Mouse (Mus musculus) macrophage (primary cell): ENCODE measurements around the gene Hao2. TPM values are rescaled to one million over a fixed set of nuclear protein-coding genes. Genes with fewer than 3 reads are reported as not detected.

Source experiments
- H3K27ac ChIP-seq: fragments of 350-480 bp; formaldehyde crosslinking; 2 replicates; pipeline ENCODE4 v1.9.0; 2021
- H3K36me3 ChIP-seq: fragments of 350-480 bp; formaldehyde crosslinking; 2 replicates; pipeline ENCODE4 v1.9.0; 2021; ENCODE audit errors: inconsistent target
- H3K4me3 ChIP-seq: fragments of 350-480 bp; formaldehyde crosslinking; 2 replicates; pipeline ENCODE4 v1.9.0; 2021; ENCODE audit errors: inconsistent target
- H3K79me2 ChIP-seq: fragments of 350-480 bp; formaldehyde crosslinking; 2 replicates; pipeline ENCODE4 v1.9.0; 2021; ENCODE audit errors: inconsistent target
- WGBS: methylation state at CpG from one replicate; pipeline ENCODE4 v1.1.7; 2026; ENCODE audit warnings: inconsistent platforms; ENCODE audit not compliant: missing documents; 5-methylcytosine and 5-hydroxymethylcytosine counted together
- polyA plus RNA-seq: library from polyadenylated mRNA; stranded (reverse); fragments of 250-400 nt; gene quantifications from 3 replicates; pipeline ENCODE4 v1.2.4, GENCODE M21; 2018; ENCODE audit warnings: inconsistent platforms
- total RNA-seq, 78 experiments: library from RNA; depleted of rRNA; stranded (reverse); fragments of 250-400 nt; gene quantifications; 1 replicate in 9 of 78; 2 replicates in 24 of 78; 3 replicates in 43 of 78; 4 replicates in 2 of 78; pipeline ENCODE4 v1.2.4; 2018; ENCODE audit warnings: inconsistent platforms in 56 of 78

Gene Hao2
- not detected for total RNA-seq (2018; cell fraction: chromatin; rRNA removed)
- not detected for total RNA-seq (2018; cell fraction: cytosol; rRNA removed)
- not detected for total RNA-seq (2018; cell fraction: nucleus; rRNA removed)
- not detected in 3 replicates for polyA plus RNA-seq

- Histone ChIP-seq H3K4me3 (no peak within 1 kb of the TSS), H3K36me3 (no peaks in the 10 kb centered on the region), H3K79me2 (no peaks in the 10 kb centered on the region), H3K27ac (no peak within 1 kb of the TSS)
- 84% methylated on average over 3 of the region's 3 CpGs for WGBS
These were observed at the start of gene Hao2 for GRCm38 (mm10) chr3:98893057-98893772. Gene Hao2, minus strand, starts transcription at chr3:98893239.

- Histone ChIP-seq H3K79me2 (no peaks in the 10 kb centered on the region), H3K36me3 (no peaks in the 10 kb centered on the region), H3K27ac (no peak overlapping the region), H3K4me3 (no peak overlapping the region)
- 25% methylated on average over 10 of the region's 10 CpGs for WGBS
These were observed 48.6 kb upstream of the Hao2 start for GRCm38 (mm10) chr3:98941601-98942000.

DNA sequence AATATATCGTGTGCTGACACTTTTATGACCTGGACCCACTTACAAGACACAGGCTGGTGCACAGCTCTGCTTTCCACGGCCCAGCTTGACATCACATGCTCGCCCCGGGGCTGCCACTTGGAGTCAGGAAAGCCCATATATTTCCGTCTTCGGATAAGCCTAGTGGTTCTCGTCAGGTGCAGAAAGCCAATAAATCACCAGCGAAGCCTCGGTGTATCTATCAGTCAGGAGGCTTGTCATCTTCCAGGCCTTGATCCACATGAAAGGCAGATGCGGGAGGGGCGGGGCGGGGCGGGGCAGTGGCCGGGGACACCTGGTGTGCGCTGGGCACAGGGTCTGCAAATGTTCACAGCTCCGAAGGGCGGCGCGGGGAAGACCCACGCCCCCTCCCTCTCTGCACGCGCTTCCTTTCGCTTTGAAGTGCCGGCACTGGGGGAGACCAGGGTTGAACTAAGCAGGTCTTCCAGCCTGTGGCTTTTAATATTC lies 48.1 kb upstream of the Hao2 start:
- Histone ChIP-seq H3K4me3 (no peak overlapping the region), H3K36me3 (no peaks in the 10 kb centered on the region), H3K27ac (no peak overlapping the region), H3K79me2 (no peaks in the 10 kb centered on the region)
- 6% methylated on average over 22 of the region's 24 CpGs for WGBS

GRCm38 (mm10) chr3:98940225-98940624 lies 47.2 kb upstream of the Hao2 start:
- 83% methylated on average over 4 of the region's 4 CpGs for WGBS
- Histone ChIP-seq H3K27ac (no peak overlapping the region), H3K36me3 (no peaks in the 10 kb centered on the region), H3K79me2 (no peaks in the 10 kb centered on the region), H3K4me3 (no peak overlapping the region)

- no peaks in the 10 kb centered on the region for H3K79me2 ChIP-seq
- no peak overlapping the region for H3K27ac ChIP-seq
- no peak overlapping the region for H3K4me3 ChIP-seq
- no peaks in the 10 kb centered on the region for H3K36me3 ChIP-seq
- 90% methylated on average over 3 of the region's 3 CpGs for WGBS
These were observed 43.4 kb upstream of the Hao2 start for GRCm38 (mm10) chr3:98936446-98936845.

DNA sequence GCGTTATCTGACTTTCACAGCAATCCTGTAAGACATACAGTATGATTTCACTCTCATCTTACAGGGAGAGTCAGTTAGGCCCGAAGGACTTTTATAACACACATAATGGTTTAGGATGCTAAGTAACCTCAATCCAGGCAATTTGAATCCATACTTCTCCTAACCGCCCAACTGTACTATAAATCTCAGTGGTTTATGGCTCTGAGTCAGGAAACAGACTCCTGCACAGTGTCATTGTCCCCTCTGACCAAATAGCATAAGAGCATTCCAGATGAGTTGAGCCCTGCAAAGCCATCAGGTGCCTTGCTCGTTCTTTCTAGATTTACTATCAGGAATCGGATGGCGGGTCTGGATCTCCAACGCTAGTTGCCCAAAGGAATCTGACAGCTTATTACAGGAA lies 41.6 kb upstream of the Hao2 start:
- WGBS, result 86% methylated on average over 7 of the region's 7 CpGs

GRCm38 (mm10) chr3:98934041-98934440 lies 41.0 kb upstream of the Hao2 start:
- no peak overlapping the region for H3K27ac ChIP-seq
- no peaks in the 10 kb centered on the region for H3K36me3 ChIP-seq
- WGBS, result 100% methylated on average over 1 of the region's 1 CpGs
- H3K4me3 ChIP-seq, result no peak overlapping the region
- H3K79me2 ChIP-seq, result no peaks in the 10 kb centered on the region

More for the DNA sequence above, 41.6 kb upstream of the Hao2 start:
- Histone ChIP-seq H3K36me3 (no peaks in the 10 kb centered on the region), H3K79me2 (no peaks in the 10 kb centered on the region), H3K27ac (no peak overlapping the region), H3K4me3 (no peak overlapping the region)

- H3K27ac ChIP-seq, result no peak overlapping the region
- H3K79me2 ChIP-seq, result no peaks in the 10 kb centered on the region
- no peaks in the 10 kb centered on the region for H3K36me3 ChIP-seq
- no peak overlapping the region for H3K4me3 ChIP-seq
These were observed 39.4 kb upstream of the Hao2 start for GRCm38 (mm10) chr3:98932421-98932820.

- no peaks in the 10 kb centered on the region for H3K36me3 ChIP-seq
- H3K27ac ChIP-seq, result no peak overlapping the region
- WGBS, result 36% methylated on average over 1 of the region's 1 CpGs
- H3K79me2 ChIP-seq, result no peaks in the 10 kb centered on the region
- H3K4me3 ChIP-seq, result no peak overlapping the region
These were observed 38.8 kb upstream of the Hao2 start for GRCm38 (mm10) chr3:98931836-98932235.

- H3K27ac ChIP-seq, result no peak overlapping the region
- 68% methylated on average over 3 of the region's 3 CpGs for WGBS
- H3K4me3 ChIP-seq, result no peak overlapping the region
- no peaks in the 10 kb centered on the region for H3K36me3 ChIP-seq
- no peaks in the 10 kb centered on the region for H3K79me2 ChIP-seq
These were observed 27.4 kb upstream of the Hao2 start for GRCm38 (mm10) chr3:98920417-98920816.

GRCm38 (mm10) chr3:98917260-98917659 lies 24.2 kb upstream of the Hao2 start:
- Histone ChIP-seq H3K79me2 (no peaks in the 10 kb centered on the region), H3K27ac (no peak overlapping the region), H3K4me3 (no peak overlapping the region), H3K36me3 (no peaks in the 10 kb centered on the region)
- WGBS, result no CpG with 5 or more reads among the region's 1 CpGs

DNA sequence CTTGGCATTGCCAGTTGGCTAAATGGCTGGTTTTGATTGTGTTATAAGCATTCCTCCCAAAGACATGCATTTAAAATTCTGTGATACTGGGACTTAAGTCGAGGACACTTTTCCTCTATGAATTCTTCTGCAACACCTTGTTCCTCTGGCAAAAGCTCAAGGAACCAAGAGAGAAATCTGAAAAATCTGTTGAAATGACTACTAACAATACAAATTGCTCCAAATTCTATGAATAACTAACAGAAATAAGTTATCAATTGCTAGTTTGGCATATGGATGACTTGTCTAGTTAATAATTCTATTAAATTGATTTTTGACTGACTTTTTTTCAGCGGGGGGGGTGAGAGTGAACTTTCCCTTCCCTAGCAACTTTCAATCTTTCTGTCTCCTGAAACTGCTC lies 23.8 kb upstream of the Hao2 start:
- no peak overlapping the region for H3K27ac ChIP-seq
- 78% methylated on average over 2 of the region's 2 CpGs for WGBS
- H3K79me2 ChIP-seq, result no peaks in the 10 kb centered on the region
- H3K36me3 ChIP-seq, result no peaks in the 10 kb centered on the region
- H3K4me3 ChIP-seq, result no peak overlapping the region

DNA sequence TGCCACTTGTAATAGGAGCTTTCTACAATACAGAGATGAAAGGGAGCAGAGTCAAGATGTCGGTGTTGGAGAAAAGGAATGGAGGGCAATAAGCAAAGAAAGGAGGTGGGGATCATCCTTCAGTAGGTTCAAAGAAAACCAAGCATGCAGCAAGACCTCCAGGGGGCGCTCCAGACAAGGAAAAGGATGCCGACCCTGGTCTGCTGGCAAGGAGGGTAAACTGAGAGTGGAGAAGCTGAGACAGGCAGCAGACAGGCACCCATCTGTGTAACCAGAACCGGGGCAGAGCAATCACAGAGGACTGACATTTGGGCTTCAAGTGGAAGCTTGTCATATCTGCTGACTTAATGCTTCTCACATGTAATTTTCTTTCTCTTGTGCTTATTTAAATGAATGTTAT lies 22.6 kb upstream of the Hao2 start:
- Histone ChIP-seq H3K79me2 (no peaks in the 10 kb centered on the region), H3K27ac (no peak overlapping the region), H3K4me3 (no peak overlapping the region), H3K36me3 (no peaks in the 10 kb centered on the region)
- WGBS, result 6% methylated on average over 4 of the region's 4 CpGs

GRCm38 (mm10) chr3:98913591-98913990 lies 20.6 kb upstream of the Hao2 start:
- WGBS, result 82% methylated on average over 6 of the region's 6 CpGs
- H3K27ac ChIP-seq, result no peak overlapping the region
- no peaks in the 10 kb centered on the region for H3K36me3 ChIP-seq
- no peak overlapping the region for H3K4me3 ChIP-seq
- H3K79me2 ChIP-seq, result no peaks in the 10 kb centered on the region

DNA sequence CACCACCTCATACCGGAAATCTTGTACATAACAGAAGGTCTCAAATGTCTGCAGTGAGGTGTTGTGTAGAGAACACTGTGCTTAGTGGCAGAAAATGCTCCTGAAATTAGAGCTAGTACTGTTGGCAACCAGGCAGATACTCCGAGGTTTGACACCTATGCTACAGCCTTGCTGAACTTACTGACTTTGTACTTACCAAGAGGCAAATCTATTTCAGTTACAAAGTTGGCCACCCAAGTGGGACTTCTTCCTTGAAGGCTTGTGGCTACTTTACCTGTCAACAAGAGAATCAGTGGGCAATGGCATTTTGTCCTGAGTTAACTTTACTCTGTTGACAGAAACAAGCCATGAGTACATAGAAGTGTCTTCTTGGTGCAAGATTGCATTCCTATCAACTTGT lies 4.6 kb upstream of the Hao2 start:
- WGBS, result 92% methylated on average over 2 of the region's 2 CpGs

More for the DNA sequence above, 4.6 kb upstream of the Hao2 start:
- Histone ChIP-seq H3K79me2 (no peaks in the 10 kb centered on the region), H3K36me3 (no peaks in the 10 kb centered on the region), H3K4me3 (no peak overlapping the region), H3K27ac (no peak overlapping the region)
